Comparison of ENCODE assay signal across 13 mouse cellular contexts in genomic region chr8:86063411-86063810, GRCm38 (mm10).
"Had no signal": no experiment of that assay in that cellular context is flagged by ENCODE, and none has a peak within 500 bp of the region (broad histone marks: within the 10 kb centered on the region; RNA-seq: fewer than 3 reads in every experiment).

No protein-coding gene starts in this region.

- H3K9ac ChIP-seq: limb, embryonic 12.5 days; liver, embryonic 13.5 days; midbrain, embryonic 13.5 days; stomach, embryonic 15.5 days had no signal

- DNase-seq: kidney, adult 9 months; kidney, postnatal 10 days; kidney, postnatal 4 days; liver; liver, embryonic 13.5 days; lung, adult 18-20 months; right cerebral cortex, postnatal 4 days; spleen, adult 18-20 months; thymus, adult 2 months; thymus, postnatal 25 days had no signal

- H3K4me2 ChIP-seq: limb, embryonic 12.5 days; liver, embryonic 13.5 days; midbrain, embryonic 13.5 days; stomach, embryonic 15.5 days had no signal

- H3K27me3 ChIP-seq: limb, embryonic 12.5 days; liver, embryonic 13.5 days; midbrain, embryonic 13.5 days; stomach, embryonic 15.5 days had no signal

- H3K27ac ChIP-seq: limb, embryonic 12.5 days; liver, embryonic 13.5 days; midbrain, embryonic 13.5 days; stomach, embryonic 15.5 days had no signal

- H3K36me3 ChIP-seq: stomach, embryonic 15.5 days had no signal

- H3K4me3 ChIP-seq: limb, embryonic 12.5 days; liver, embryonic 13.5 days; midbrain, embryonic 13.5 days; stomach, embryonic 15.5 days had no signal

- H3K4me1 ChIP-seq: limb, embryonic 12.5 days; liver, embryonic 13.5 days; midbrain, embryonic 13.5 days; stomach, embryonic 15.5 days had no signal

- H3K9me3 ChIP-seq: limb, embryonic 12.5 days; liver, embryonic 13.5 days; midbrain, embryonic 13.5 days; stomach, embryonic 15.5 days had no signal

- ATAC-seq: midbrain, embryonic 13.5 days had no signal
